Mouse (Mus musculus) splenic B cell, adult 2 months (primary cell): ENCODE data around the gene Daam2.

ENCODE experiments used
- DNase-seq: peaks from one replicate; pipeline ENCODE4 v3.0.0-alpha.2; 2011; ENCODE audit warnings: low read depth, low spot score
- H3K27me3 ChIP-seq: 2 replicates; pipeline ENCODE4 v1.6.1; 2012; ENCODE audit warnings: mild to moderate bottlenecking, low read length, moderate library complexity, mixed read lengths; ENCODE audit not compliant: control insufficient read depth, poor library complexity, insufficient read depth, severe bottlenecking
- H3K36me3 ChIP-seq: 2 replicates; pipeline ENCODE4 v1.6.1; 2012; ENCODE audit warnings: mild to moderate bottlenecking, low read length, moderate library complexity, mixed read lengths; ENCODE audit not compliant: control insufficient read depth, poor library complexity, insufficient read depth, severe bottlenecking

The Daam2 gene

DNA sequence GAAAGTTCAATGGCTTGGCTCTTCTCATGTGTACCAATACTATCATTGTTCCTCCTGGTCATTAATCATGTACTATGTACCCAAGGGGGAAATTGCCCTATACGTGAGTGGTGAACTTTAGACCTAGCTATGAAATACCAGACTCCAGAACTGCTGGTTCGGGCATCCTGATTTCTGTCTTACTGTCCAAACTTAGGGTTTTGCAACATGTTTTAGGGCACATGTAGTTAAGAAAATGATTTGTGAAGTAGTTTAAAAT, 141.1 kb downstream of the Daam2 start:
- no peaks in the 10 kb centered on the region for H3K27me3 ChIP-seq
- no peak for DNase-seq
- no peaks in the 10 kb centered on the region for H3K36me3 ChIP-seq

GRCm38 (mm10) chr17:49422286-49423066, 141.7 kb downstream of the Daam2 start:
- H3K27me3 ChIP-seq = no peaks in the 10 kb centered on the region
- no peaks in the 10 kb centered on the region for H3K36me3 ChIP-seq
- DNase-seq = peak; percentile 5

DNA sequence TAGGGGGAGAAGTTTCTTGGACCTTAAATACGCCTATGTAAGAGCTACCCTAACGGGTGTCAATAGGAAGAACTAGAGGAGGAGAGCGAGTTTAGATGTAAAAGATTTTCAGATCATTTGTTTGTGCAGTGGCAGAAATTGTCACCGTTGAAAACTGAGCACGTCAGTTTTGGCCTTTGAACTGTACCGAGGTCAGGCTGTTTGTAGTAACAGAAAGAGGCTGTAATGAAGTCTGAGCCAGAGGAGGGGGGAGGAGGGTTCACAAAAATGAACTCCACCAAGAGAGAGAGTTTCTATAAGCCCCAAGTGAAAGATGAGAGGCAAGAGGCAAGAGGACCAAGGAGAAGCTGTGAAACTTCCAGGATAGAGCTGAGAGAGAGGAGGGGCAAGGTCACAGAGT, 144.3 kb downstream of the Daam2 start:
- DNase-seq = no peak
- no peaks in the 10 kb centered on the region for H3K27me3 ChIP-seq
- no peaks in the 10 kb centered on the region for H3K36me3 ChIP-seq

- no peaks in the 10 kb centered on the region for H3K27me3 ChIP-seq
- no peaks in the 10 kb centered on the region for H3K36me3 ChIP-seq
- DNase-seq = no peak
These were observed 147.9 kb downstream of the Daam2 start for GRCm38 (mm10) chr17:49416228-49416627.

DNA sequence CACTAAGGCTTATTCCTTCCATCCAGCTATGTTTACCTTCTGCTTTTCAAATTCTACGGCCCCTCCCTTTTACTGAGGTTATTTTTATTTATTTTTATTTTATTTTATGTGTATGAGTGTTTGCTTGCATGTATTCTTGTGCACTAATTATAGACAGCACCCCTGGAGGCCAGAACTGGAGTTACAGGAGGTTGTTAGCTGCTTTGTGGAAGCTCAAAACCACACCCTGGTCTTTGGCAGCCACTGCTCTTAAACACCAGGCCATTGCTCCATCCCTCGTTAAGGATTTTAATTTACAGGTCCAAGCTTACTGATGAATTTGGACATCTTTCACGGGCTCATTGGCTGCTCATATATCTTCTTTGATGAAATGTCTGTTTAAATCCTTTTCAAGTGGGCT, 150.6 kb downstream of the Daam2 start:
- DNase-seq = peak; percentile 48
- Histone ChIP-seq H3K27me3 (no peaks in the 10 kb centered on the region), H3K36me3 (no peaks in the 10 kb centered on the region)

DNA sequence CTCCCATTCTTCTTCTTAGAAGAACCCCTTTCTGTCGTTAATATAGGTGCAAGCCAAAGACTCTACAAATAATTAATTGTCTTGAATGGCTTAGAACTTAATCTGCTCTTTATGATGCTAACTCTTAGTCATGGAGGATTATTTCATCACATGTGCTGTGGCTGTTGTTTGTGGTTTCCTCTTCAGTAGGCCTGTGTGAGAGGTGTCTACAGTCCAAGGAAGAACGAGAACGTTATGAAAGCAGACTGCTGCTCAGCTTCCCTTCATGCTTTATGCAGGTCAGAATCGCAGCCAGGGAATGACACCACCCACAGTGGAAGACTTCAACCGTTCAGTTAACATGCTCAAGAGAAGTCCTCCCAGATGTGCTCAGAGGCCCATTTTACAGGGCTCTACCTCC, 151.2 kb downstream of the Daam2 start:
- no peaks in the 10 kb centered on the region for H3K36me3 ChIP-seq
- no peaks in the 10 kb centered on the region for H3K27me3 ChIP-seq
- no peak for DNase-seq
